Mouse (Mus musculus) frontal cortex, postnatal 36 days (tissue): Measurements from ENCODE around the gene Htr6.

Experiments used
- DNase-seq, 2 experiments: peaks; one replicate each; pipeline ENCODE4 v3.0.0; 2022; ENCODE audit warnings: low spot score in 2 of 2

Htr6 gene

GRCm38 (mm10) chr4:139046354-139046753 is 29.0 kb downstream of the Htr6 start:
- no peak for DNase-seq

GRCm38 (mm10) chr4:139044566-139044965 is 30.8 kb downstream of the Htr6 start:
- DNase-seq, result no peak

GRCm38 (mm10) chr4:139043600-139043999 is 31.8 kb downstream of the Htr6 start:
- DNase-seq, result no peak

- no peak for DNase-seq
Measured at GRCm38 (mm10) chr4:139042611-139043010, 32.8 kb downstream of the Htr6 start.

- DNase-seq, result no peak
Measured at GRCm38 (mm10) chr4:139040084-139040839, 35.1 kb downstream of the Htr6 start.

- no peak for DNase-seq
Measured at GRCm38 (mm10) chr4:139037795-139038607, 37.4 kb downstream of the Htr6 start.

- DNase-seq, result no peak
Measured at GRCm38 (mm10) chr4:139035799-139036198, 39.6 kb downstream of the Htr6 start.

GRCm38 (mm10) chr4:139034942-139035341 is 40.4 kb downstream of the Htr6 start:
- DNase-seq, result no peak

GRCm38 (mm10) chr4:139034540-139034939 is 40.8 kb downstream of the Htr6 start:
- DNase-seq, result no peak

- no peak for DNase-seq
Measured at GRCm38 (mm10) chr4:139034010-139034367, 41.4 kb downstream of the Htr6 start.

- DNase-seq, result peak; percentile 63 to 67
Measured at GRCm38 (mm10) chr4:139033263-139034009, 41.9 kb downstream of the Htr6 start.

- DNase-seq, result no peak
Measured at GRCm38 (mm10) chr4:139032521-139032920, 42.8 kb downstream of the Htr6 start.

- DNase-seq, result no peak
Measured at GRCm38 (mm10) chr4:139030675-139031074, 44.7 kb downstream of the Htr6 start.

- peak in 1 of 2 experiments; percentile 68 for DNase-seq
Measured at GRCm38 (mm10) chr4:139024379-139024778, 51.0 kb downstream of the Htr6 start.

GRCm38 (mm10) chr4:139020385-139020784 is 55.0 kb downstream of the Htr6 start:
- no peak for DNase-seq

- DNase-seq, result no peak
Measured at GRCm38 (mm10) chr4:139019413-139019812, 56.0 kb downstream of the Htr6 start.

- DNase-seq, result no peak
Measured at GRCm38 (mm10) chr4:139018976-139019375, 56.4 kb downstream of the Htr6 start.

- no peak for DNase-seq
Measured at GRCm38 (mm10) chr4:139018388-139018787, 57.0 kb downstream of the Htr6 start.

GRCm38 (mm10) chr4:139014793-139015192 is 60.6 kb downstream of the Htr6 start:
- no peak for DNase-seq

GRCm38 (mm10) chr4:139013281-139013680 is 62.1 kb downstream of the Htr6 start:
- no peak for DNase-seq

GRCm38 (mm10) chr4:139011201-139011702 is 64.1 kb downstream of the Htr6 start:
- DNase-seq, result no peak
